Mouse (Mus musculus) stomach, postnatal 0 days (tissue): ENCODE measurements around the gene Pon1. TPM values are rescaled to one million over a fixed set of nuclear protein-coding genes. Genes with fewer than 3 reads are reported as not detected.

Source experiments
- ATAC-seq: fragments of 200-750 bp; cut with Nextera tagmentation; 2 replicates; pipeline ENCODE4 v1.8.0; 2017; ENCODE audit not compliant: low FRiP score, low TSS enrichment
- DNase-seq: peaks from one replicate; pipeline ENCODE4 v3.0.0-alpha.2; 2016; ENCODE audit warnings: low spot score
- H3K27ac ChIP-seq: fragments of 300-500 bp; sonication (generic); replicated peaks from 2 replicates; pipeline ENCODE4 v1.5.1; 2014; ENCODE audit warnings: mild to moderate bottlenecking, control low read depth
- H3K27me3 ChIP-seq: fragments of 300-500 bp; sonication (generic); 2 replicates; pipeline ENCODE4 v1.6.1; 2014; ENCODE audit warnings: low read length; ENCODE audit not compliant: control insufficient read depth, insufficient read depth
- H3K36me3 ChIP-seq: fragments of 300-500 bp; sonication (generic); 2 replicates; pipeline ENCODE4 v1.6.1; 2014; ENCODE audit warnings: low read length, mixed read lengths; ENCODE audit not compliant: control insufficient read depth, insufficient read depth
- H3K4me1 ChIP-seq: fragments of 300-500 bp; sonication (generic); replicated peaks from 2 replicates; pipeline ENCODE4 v1.6.1; 2014; ENCODE audit warnings: antibody characterized with exemption; ENCODE audit not compliant: control insufficient read depth, insufficient read depth
- H3K4me2 ChIP-seq: fragments of 300-500 bp; sonication (generic); replicated peaks from 2 replicates; pipeline ENCODE4 v1.6.1; 2014; ENCODE audit warnings: low read depth, mild to moderate bottlenecking, control low read depth, moderate library complexity
- H3K4me3 ChIP-seq: fragments of 300-500 bp; sonication (generic); 2 replicates; pipeline ENCODE4 v1.5.1; 2014; ENCODE audit warnings: low read depth, low read length, control low read depth
- H3K9ac ChIP-seq: fragments of 300-500 bp; sonication (generic); 2 replicates; pipeline ENCODE4 v1.6.1; 2014; ENCODE audit warnings: mild to moderate bottlenecking, low read length, control low read depth, mixed read lengths
- H3K9me3 ChIP-seq: fragments of 300-500 bp; sonication (generic); 2 replicates; pipeline ENCODE4 v1.6.1; 2016; ENCODE audit warnings: low read length; ENCODE audit not compliant: control insufficient read depth
- CTCF ChIP-seq: IDR thresholded peaks from 2 replicates; pipeline ENCODE4 v1.5.1; 2016; ENCODE audit warnings: antibody characterized with exemption, low read depth, mild to moderate bottlenecking, moderate library complexity
- EP300 ChIP-seq: optimal IDR thresholded peaks from 2 replicates; pipeline ENCODE3; 2016; ENCODE audit warnings: antibody characterized with exemption
- WGBS: fragments of 180-500 bp; shearing (Covaris S2); extraction: QIAGEN DNeasy Blood & Tissue Kit; methylation state at CpG from one replicate; pipeline ENCODE4 v1.1.7; 2014; 5-methylcytosine and 5-hydroxymethylcytosine counted together
- polyA plus RNA-seq: library from polyadenylated mRNA; unstranded; fragments of >200 nt; fragmentation: Nextera tagmentation; extraction: Ambion mirVana; gene quantifications from 2 replicates; pipeline ENCODE4 v1.2.1, GENCODE M21; 2015

Gene Pon1
- polyA plus RNA-seq, 1 experiment from 2014 or later = 0.52 TPM

DNA sequence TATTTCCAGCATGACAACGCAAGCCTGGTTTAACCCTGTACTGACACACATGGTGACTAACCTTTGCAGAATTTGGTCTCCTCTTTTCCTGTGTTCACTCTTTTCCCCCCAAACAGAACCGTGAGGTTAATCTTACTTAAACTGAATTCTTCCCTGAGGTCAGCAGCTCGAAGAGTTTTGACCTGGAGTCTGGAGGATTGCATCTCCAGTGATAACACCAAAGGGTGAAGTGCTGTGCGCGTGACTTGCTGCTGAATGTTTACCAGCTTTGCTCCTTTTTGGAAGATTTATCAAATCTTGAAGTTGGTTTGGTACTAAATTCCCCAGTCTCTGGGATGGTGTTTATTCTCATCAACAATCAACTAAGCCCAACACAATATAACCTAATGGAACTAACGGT is 39.0 kb downstream of the Pon1 start:
- DNase-seq = no peak
- Histone ChIP-seq H3K27me3 (no peaks in the 10 kb centered on the region), H3K9ac (no peak overlapping the region), H3K4me2 (no peak overlapping the region), H3K9me3 (no peaks in the 10 kb centered on the region), H3K27ac (no peak overlapping the region), H3K4me3 (no peak overlapping the region), H3K4me1 (no peaks in the 10 kb centered on the region), H3K36me3 (no peaks in the 10 kb centered on the region)
- no peak for ATAC-seq
- 78% methylated on average over 6 of the region's 6 CpGs for WGBS
- TF ChIP-seq CTCF (no peak), EP300 (no peak)

DNA sequence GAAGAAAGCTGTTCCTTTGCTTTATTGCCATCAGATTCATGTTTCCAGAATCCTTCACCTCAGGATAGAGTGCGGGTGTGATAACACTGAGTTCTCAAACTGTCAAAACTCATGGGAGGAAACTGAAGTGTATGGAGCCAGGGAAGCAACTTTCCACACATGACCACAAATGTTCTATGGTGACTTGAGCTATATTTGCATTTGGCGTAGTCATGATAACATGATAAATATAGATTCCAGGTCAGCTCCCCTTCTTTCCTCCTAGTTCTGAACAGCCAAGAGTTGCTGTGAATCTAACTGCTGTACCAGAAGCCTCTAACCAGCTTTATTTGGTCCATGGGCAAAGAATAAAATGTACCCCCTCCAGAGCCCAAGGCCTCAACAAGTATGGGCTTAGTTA is 41.6 kb downstream of the Pon1 start:
- H3K4me1 ChIP-seq = no peaks in the 10 kb centered on the region
- WGBS = 67% methylated on average over 2 of the region's 2 CpGs
- H3K27ac ChIP-seq = no peak overlapping the region
- ATAC-seq = no peak
- no peak for DNase-seq
- H3K4me3 ChIP-seq = no peak overlapping the region
- H3K27me3 ChIP-seq = no peaks in the 10 kb centered on the region
- no peaks in the 10 kb centered on the region for H3K36me3 ChIP-seq
- TF ChIP-seq EP300 = no peak
- H3K4me2 ChIP-seq = no peak overlapping the region
- no peak overlapping the region for H3K9ac ChIP-seq
- no peaks in the 10 kb centered on the region for H3K9me3 ChIP-seq

- DNase-seq (no peak), ATAC-seq (no peak)
- Histone ChIP-seq H3K4me3 (no peak overlapping the region), H3K27ac (no peak overlapping the region), H3K9me3 (no peaks in the 10 kb centered on the region), H3K4me1 (no peaks in the 10 kb centered on the region), H3K4me2 (no peak overlapping the region), H3K36me3 (no peaks in the 10 kb centered on the region), H3K27me3 (no peaks in the 10 kb centered on the region), H3K9ac (no peak overlapping the region)
- TF ChIP-seq CTCF (no peak), EP300 (no peak)
- 73% methylated on average over 4 of the region's 4 CpGs for WGBS
Measured at GRCm38 (mm10) chr6:5151171-5151570, 42.6 kb downstream of the Pon1 start.

- Histone ChIP-seq H3K36me3 (no peaks in the 10 kb centered on the region), H3K9me3 (no peaks in the 10 kb centered on the region), H3K4me1 (no peaks in the 10 kb centered on the region), H3K4me2 (no peak overlapping the region), H3K4me3 (no peak overlapping the region), H3K9ac (no peak overlapping the region), H3K27ac (no peak overlapping the region), H3K27me3 (no peaks in the 10 kb centered on the region)
- DNase-seq (no peak), ATAC-seq (no peak)
- 74% methylated on average over 2 of the region's 2 CpGs for WGBS
- no peak for TF ChIP-seq CTCF
- TF ChIP-seq EP300 = no peak
Measured at GRCm38 (mm10) chr6:5149941-5150340, 43.8 kb downstream of the Pon1 start.

DNA sequence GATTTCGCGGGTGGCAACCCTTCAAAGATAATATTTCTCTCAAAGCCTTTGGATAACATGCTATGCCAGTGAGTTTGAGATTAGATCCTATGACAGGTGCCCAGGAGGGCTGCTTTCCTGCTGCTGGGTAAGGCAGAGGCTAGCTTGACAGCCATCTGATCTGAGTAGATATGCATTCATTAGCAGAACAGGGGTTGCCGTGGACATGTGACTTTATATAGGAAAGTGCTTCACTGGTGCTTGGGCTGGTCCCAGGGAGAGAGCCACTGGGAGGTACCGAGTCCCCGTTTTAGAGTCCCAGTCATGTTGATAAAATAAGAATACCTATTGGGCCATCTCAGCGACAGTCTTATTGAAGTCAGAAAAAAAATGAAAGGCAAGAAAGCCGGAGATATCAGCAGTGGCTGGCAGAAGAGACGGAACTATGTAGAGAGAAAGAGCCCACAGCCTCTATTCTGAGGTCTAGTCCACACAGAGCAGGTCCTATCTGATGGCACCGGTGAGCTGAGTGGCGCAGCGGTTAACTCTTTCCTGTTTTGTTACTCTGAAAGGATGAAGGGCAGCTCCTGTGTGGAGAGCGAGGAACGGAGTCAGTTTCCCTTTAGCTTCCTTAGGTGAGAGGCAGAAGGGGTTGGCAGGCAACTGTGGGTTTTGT is 46.1 kb downstream of the Pon1 start:
- H3K4me1 ChIP-seq = no peaks in the 10 kb centered on the region
- no peaks in the 10 kb centered on the region for H3K9me3 ChIP-seq
- no peaks in the 10 kb centered on the region for H3K36me3 ChIP-seq
- no peak overlapping the region for H3K4me2 ChIP-seq
- H3K27ac ChIP-seq = no peak overlapping the region
- no peak for TF ChIP-seq EP300
- TF ChIP-seq CTCF = no peak
- no peak overlapping the region for H3K4me3 ChIP-seq
- no peak for ATAC-seq
- DNase-seq = no peak
- H3K9ac ChIP-seq = no peak overlapping the region
- 78% methylated on average over 13 of the region's 13 CpGs for WGBS
- H3K27me3 ChIP-seq = no peaks in the 10 kb centered on the region

DNA sequence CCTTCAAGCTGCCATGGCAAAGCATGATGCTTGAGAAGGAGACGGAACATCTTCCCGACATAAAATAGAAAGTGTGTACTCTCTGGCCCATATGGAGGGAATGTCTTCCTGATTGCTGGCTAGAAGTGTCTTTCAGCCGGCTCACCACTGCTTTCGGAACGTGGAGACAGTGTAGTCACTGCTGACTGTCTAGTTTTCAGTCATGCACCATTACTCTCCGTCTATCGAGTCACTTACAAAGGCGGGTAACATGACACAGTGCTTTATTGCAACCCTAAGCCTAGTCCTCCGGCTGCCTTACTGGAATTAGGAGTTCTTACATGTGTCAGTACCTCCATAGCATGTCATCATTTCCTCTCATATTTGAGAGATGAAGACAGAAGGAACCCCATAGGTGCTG is 54.1 kb downstream of the Pon1 start:
- DNase-seq (no peak), ATAC-seq (no peak)
- Histone ChIP-seq H3K27me3 (no peaks in the 10 kb centered on the region), H3K4me3 (no peak overlapping the region), H3K27ac (no peak overlapping the region), H3K4me1 (no peaks in the 10 kb centered on the region), H3K36me3 (no peaks in the 10 kb centered on the region), H3K4me2 (no peak overlapping the region), H3K9ac (no peak overlapping the region), H3K9me3 (no peaks in the 10 kb centered on the region)
- 87% methylated on average over 9 of the region's 9 CpGs for WGBS
- no peak for TF ChIP-seq EP300
- no peak for TF ChIP-seq CTCF
